Mouse (Mus musculus): ENCODE results near the gene Cyp2f2.

- no peak for TF ChIP-seq CTCF (IDR thresholded peaks at IDR 0.05)
- TF ChIP-seq EP300 (IDR thresholded peaks at IDR 0.05): no peak
Measured at GRCm38 (mm10) chr7:27078641-27079040, 41.1 kb upstream of the Cyp2f2 start.
